Mouse (Mus musculus): ENCODE results near the gene Camk1g. TPM values are rescaled to one million over a fixed set of nuclear protein-coding genes. Genes with fewer than 3 reads are reported as not detected.

The Camk1g gene
- total and polyA plus RNA-seq, 2 experiments, result not detected

DNA sequence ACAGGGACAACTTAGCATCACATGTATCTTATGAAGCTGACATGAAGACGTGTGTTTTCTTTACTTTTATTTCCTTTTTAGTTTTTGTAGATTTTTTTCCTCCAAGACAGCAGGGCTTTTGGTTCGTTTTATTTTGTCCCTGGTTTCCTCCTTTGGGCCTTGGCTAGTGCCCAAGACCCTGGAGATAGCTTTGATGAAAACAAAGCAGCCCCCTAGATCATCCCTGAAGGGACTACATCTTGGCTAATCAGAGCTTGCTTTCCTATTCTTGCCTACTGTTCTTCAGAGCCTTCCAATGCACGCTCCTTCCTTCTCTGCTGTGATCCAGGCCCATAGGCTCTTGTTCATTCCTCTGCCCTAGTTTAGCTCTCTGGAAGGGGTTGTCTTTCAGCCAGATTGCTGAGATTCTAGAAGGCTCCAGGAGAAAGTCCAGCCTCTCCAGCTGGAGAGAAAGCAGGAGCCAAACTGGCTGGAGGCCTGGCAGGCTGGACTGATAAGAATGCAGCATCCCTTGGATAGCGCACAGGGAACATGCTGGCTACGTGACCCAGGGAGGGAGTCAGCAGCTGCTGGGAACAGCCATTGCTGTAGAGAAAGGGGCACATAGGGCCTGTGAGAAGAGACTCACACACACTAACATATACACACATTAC is 54.3 kb downstream of the Camk1g start:
- Histone ChIP-seq H3K9ac (ENCODE audit: low read depth, low read length) (no peak overlapping the region), H3K4me3 (ENCODE audit: insufficient read depth, low read depth, low read length) (no peak overlapping the region), H3K36me3 (ENCODE audit: control insufficient read depth, insufficient read depth, low read length) (no peaks in the 10 kb centered on the region), H3K27ac (replicated peaks; ENCODE audit: insufficient read depth, low read depth, low read length) (peak overlapping the region; percentile 37), H3K27me3 (ENCODE audit: control insufficient read depth, insufficient read depth, low read length) (no peaks in the 10 kb centered on the region), H3K4me1 (ENCODE audit: control insufficient read depth, insufficient read depth, low read length) (peaks cover 28% of the 10 kb centered on the region), H3K79me2 (ENCODE audit: control insufficient read depth, insufficient read depth, low read length) (no peaks in the 10 kb centered on the region)
- TF ChIP-seq POLR2A (IDR thresholded peaks at IDR 0.05; ENCODE audit: extremely low read depth, insufficient read depth, low read length), result no peak
- TF ChIP-seq CTCF (IDR thresholded peaks at IDR 0.05; ENCODE audit: low read depth, low read length), result no peak
- peak; percentile 98 for DNase-seq (ENCODE audit: extremely low read depth, low read depth, low spot score)
- 31% methylated on average over 5 of the region's 5 CpGs for WGBS

DNA sequence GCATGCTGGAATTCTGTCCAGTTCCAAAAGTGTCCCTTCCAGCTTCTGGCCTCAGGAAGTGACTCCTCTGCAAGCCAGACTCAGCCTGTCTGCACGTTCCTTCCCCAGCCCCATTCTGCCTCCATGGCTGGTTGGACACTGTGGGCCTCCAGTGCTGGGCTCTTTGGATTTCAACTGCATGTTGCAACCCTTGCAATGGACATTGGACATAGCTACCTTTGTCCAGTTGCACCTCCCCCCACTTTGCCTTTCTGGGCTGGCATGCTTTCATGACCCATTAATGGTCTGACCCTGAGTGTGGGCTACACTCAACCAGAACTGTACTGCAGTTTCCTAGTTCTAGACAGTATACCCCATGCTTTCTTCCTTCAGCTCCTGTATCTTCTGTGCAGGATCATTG is 58.5 kb downstream of the Camk1g start:
- 0 out of 2 replicates have a peak overlapping the region, but pooled peaks have one; percentile 0 for H3K9ac ChIP-seq (ENCODE audit: low read depth, low read length)
- H3K79me2 ChIP-seq (ENCODE audit: control insufficient read depth, insufficient read depth, low read length), result no peaks in the 10 kb centered on the region
- H3K27ac ChIP-seq (replicated peaks; ENCODE audit: insufficient read depth, low read depth, low read length), result peak overlapping the region; percentile 77
- no peak overlapping the region for H3K4me3 ChIP-seq (ENCODE audit: insufficient read depth, low read depth, low read length)
- DNase-seq (ENCODE audit: extremely low read depth, low read depth, low spot score), result peak; percentile 95
- WGBS, result 6% methylated on average over 1 of the region's 1 CpGs
- H3K27me3 ChIP-seq (ENCODE audit: control insufficient read depth, insufficient read depth, low read length), result no peaks in the 10 kb centered on the region
- H3K36me3 ChIP-seq (ENCODE audit: control insufficient read depth, insufficient read depth, low read length), result no peaks in the 10 kb centered on the region
- H3K4me1 ChIP-seq (ENCODE audit: control insufficient read depth, insufficient read depth, low read length), result peaks cover 36% of the 10 kb centered on the region
- TF ChIP-seq POLR2A (IDR thresholded peaks at IDR 0.05; ENCODE audit: extremely low read depth, insufficient read depth, low read length), result 0 out of 2 replicates have a peak, but pooled peaks have one; percentile 19
- TF ChIP-seq CTCF (IDR thresholded peaks at IDR 0.05; ENCODE audit: low read depth, low read length), result no peak

DNA sequence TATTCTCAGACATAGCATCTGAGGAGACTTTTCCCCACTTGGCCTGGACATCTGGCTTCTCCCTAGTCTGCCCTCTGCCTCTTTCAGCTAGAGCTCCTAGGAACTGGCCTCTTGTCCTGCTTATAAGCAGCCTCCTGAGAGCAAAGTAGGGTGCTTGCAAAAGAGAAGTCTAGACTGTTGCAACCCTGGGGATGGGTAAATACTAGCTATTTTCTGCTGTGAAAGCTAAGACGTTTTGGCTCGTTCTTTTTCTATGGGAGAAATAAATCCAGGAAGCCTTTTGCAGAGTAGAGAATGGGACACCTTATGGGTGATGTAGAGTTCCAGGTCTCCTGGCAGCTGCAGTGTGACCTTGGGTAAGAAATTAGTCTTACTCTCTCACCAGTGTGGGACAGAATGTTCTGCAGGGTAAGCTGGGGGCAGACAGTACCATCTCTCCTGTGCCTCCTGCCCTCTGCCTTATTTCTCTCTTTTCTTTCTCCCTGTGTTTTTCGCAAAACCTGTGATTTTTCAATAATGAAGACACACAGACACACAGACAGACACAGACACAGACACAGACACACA is 59.5 kb downstream of the Camk1g start:
- Histone ChIP-seq H3K27me3 (ENCODE audit: control insufficient read depth, insufficient read depth, low read length) (no peaks in the 10 kb centered on the region), H3K27ac (replicated peaks; ENCODE audit: insufficient read depth, low read depth, low read length) (peak overlapping the region; percentile 77)

DNA sequence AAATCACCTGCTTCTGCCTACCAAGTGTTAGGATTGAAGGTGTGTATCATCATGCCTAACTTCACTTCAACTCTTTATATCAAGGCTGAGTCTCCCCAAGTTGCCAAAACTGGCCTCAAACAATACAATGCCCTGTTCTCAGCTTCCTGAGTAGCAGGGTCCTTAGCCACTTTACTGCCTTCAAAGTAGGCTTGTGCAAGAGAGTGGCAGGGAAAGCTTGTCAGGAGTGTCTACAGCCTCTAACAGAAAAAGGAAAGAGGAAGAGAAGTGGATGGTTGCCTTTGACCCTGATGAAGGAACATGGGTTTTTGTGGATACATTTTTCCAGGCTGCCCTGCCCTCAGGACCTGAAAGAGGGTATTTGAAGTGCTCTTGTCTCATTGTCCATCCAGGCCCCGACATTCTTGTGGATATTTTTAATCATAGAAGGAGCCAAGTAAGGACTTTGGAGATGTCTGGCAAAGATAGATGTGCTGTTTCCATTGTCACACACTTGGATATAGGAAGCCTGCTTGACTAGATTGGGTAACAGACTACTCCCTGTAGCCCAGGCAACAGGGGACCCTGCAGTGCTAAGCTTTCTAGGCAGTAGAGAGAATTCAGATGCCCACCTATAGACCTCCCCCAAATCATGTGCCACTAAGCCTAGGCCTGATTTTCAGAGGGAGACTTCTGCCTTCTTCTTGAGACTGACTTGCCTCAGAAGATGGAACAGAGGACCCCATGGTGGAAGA is 60.1 kb downstream of the Camk1g start:
- H3K9ac ChIP-seq (ENCODE audit: low read depth, low read length), result no peak overlapping the region
- 69% methylated on average over 1 of the region's 1 CpGs for WGBS

More for the DNA sequence above, 59.5 kb downstream of the Camk1g start:
- peaks cover 34% of the 10 kb centered on the region for H3K4me1 ChIP-seq (ENCODE audit: control insufficient read depth, insufficient read depth, low read length)
- DNase-seq (ENCODE audit: extremely low read depth, low read depth, low spot score), result peak; percentile 83
- H3K36me3 ChIP-seq (ENCODE audit: control insufficient read depth, insufficient read depth, low read length), result no peaks in the 10 kb centered on the region
- H3K9ac ChIP-seq (ENCODE audit: low read depth, low read length), result peak overlapping the region; percentile 35; the same call in 1 of the 2 replicates
- WGBS, result 27% methylated on average over 3 of the region's 3 CpGs
- TF ChIP-seq POLR2A (IDR thresholded peaks at IDR 0.05; ENCODE audit: extremely low read depth, insufficient read depth, low read length) (no peak), CTCF (IDR thresholded peaks at IDR 0.05; ENCODE audit: low read depth, low read length) (no peak)
- no peaks in the 10 kb centered on the region for H3K79me2 ChIP-seq (ENCODE audit: control insufficient read depth, insufficient read depth, low read length)
- no peak overlapping the region for H3K4me3 ChIP-seq (ENCODE audit: insufficient read depth, low read depth, low read length)

DNA sequence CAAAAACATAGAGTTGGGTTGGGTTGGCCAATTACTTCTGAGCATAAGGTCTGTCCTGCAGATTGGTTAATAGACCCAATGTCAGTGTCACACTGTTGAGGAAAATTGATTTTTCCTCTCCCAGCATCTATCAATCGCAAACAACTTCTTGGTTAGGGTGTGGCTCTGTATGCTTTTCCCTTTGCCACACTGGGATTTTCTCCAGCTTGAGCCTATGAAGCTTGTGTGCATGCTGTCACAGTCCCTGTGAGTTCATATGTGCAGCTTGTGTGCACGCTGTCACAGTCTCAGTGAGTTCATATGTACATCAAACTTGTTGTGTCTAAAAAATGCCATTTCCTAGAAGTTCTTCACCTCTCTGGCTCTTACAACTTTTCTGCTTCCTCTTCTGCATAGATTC is 63.3 kb downstream of the Camk1g start:
- Histone ChIP-seq H3K4me3 (ENCODE audit: insufficient read depth, low read depth, low read length) (no peak overlapping the region), H3K36me3 (ENCODE audit: control insufficient read depth, insufficient read depth, low read length) (no peaks in the 10 kb centered on the region), H3K79me2 (ENCODE audit: control insufficient read depth, insufficient read depth, low read length) (no peaks in the 10 kb centered on the region), H3K27ac (replicated peaks; ENCODE audit: insufficient read depth, low read depth, low read length) (no peak overlapping the region), H3K4me1 (ENCODE audit: control insufficient read depth, insufficient read depth, low read length) (peaks cover 18% of the 10 kb centered on the region), H3K27me3 (ENCODE audit: control insufficient read depth, insufficient read depth, low read length) (no peaks in the 10 kb centered on the region), H3K9ac (ENCODE audit: low read depth, low read length) (no peak overlapping the region)
- no peak for TF ChIP-seq POLR2A (IDR thresholded peaks at IDR 0.05; ENCODE audit: extremely low read depth, insufficient read depth, low read length)
- no peak for TF ChIP-seq CTCF (IDR thresholded peaks at IDR 0.05; ENCODE audit: low read depth, low read length)
- WGBS, result 23% methylated on average over 2 of the region's 2 CpGs
- DNase-seq (ENCODE audit: extremely low read depth, low read depth, low spot score), result peak; percentile 80

More for the DNA sequence above, 60.1 kb downstream of the Camk1g start:
- peaks cover 29% of the 10 kb centered on the region for H3K4me1 ChIP-seq (ENCODE audit: control insufficient read depth, insufficient read depth, low read length)
- TF ChIP-seq CTCF (IDR thresholded peaks at IDR 0.05; ENCODE audit: low read depth, low read length) (no peak), POLR2A (IDR thresholded peaks at IDR 0.05; ENCODE audit: extremely low read depth, insufficient read depth, low read length) (no peak)
- H3K27ac ChIP-seq (replicated peaks; ENCODE audit: insufficient read depth, low read depth, low read length), result peak overlapping the region; percentile 48
- no peaks in the 10 kb centered on the region for H3K36me3 ChIP-seq (ENCODE audit: control insufficient read depth, insufficient read depth, low read length)
- DNase-seq (ENCODE audit: extremely low read depth, low read depth, low spot score), result no peak
- H3K4me3 ChIP-seq (ENCODE audit: insufficient read depth, low read depth, low read length), result no peak overlapping the region
- no peaks in the 10 kb centered on the region for H3K79me2 ChIP-seq (ENCODE audit: control insufficient read depth, insufficient read depth, low read length)
- H3K27me3 ChIP-seq (ENCODE audit: control insufficient read depth, insufficient read depth, low read length), result no peaks in the 10 kb centered on the region
